Mouse (Mus musculus): ENCODE data around the gene Taf1c. TPM values are rescaled to one million over a fixed set of nuclear protein-coding genes. Genes with fewer than 3 reads are reported as not detected.
A peak's percentile ranks its signal among the peaks of the same experiment; 100 is the strongest.

The Taf1c gene
- polyA plus RNA-seq, 1 experiment = 1.8 TPM

DNA sequence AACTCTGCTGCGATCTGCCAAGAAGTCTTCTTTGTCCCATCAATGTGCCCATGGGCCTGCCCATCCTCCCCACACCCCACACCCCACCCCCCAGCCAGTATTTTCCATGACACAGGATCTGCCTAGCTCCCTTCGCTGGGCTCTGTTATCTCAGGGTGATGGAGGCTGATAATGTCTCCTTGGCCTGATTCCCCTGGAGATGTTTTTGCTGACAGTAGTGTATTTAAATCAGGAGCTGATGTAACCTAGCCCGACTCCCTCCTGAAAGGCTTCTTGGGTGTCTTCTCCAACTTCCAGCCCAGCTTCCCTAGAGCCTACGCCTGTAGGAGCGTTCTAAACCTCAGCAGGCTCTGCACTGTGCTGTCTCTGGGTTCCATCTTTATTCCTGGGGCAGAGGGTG, 13.9 kb upstream of the Taf1c start:
- TF ChIP-seq TAL1 (IDR thresholded peaks at IDR 0.05; ENCODE audit: low read length) = no peak
- TF ChIP-seq GATA1 (IDR thresholded peaks at IDR 0.05; ENCODE audit: low read length) = no peak
- Histone ChIP-seq H3K36me3 (ENCODE audit: control insufficient read depth) (no peaks in the 10 kb centered on the region), H3K27me3 (ENCODE audit: control insufficient read depth) (no peaks in the 10 kb centered on the region), H3K9me3 (ENCODE audit: control insufficient read depth, low read length) (no peaks in the 10 kb centered on the region), H3K4me3 (replicated peaks) (no peak overlapping the region), H3K4me1 (ENCODE audit: control insufficient read depth) (no peaks in the 10 kb centered on the region)

- Histone ChIP-seq H3K4me3 (replicated peaks) (no peak overlapping the region), H3K9me3 (ENCODE audit: control insufficient read depth, low read length) (no peaks in the 10 kb centered on the region), H3K4me1 (ENCODE audit: control insufficient read depth) (no peaks in the 10 kb centered on the region), H3K36me3 (ENCODE audit: control insufficient read depth) (no peaks in the 10 kb centered on the region), H3K27me3 (ENCODE audit: control insufficient read depth) (no peaks in the 10 kb centered on the region; the same call in 1 of the 2 replicates)
- TF ChIP-seq GATA1 (IDR thresholded peaks at IDR 0.05; ENCODE audit: low read length) (no peak), TAL1 (IDR thresholded peaks at IDR 0.05; ENCODE audit: low read length) (no peak)
These were observed 12.6 kb upstream of the Taf1c start for GRCm38 (mm10) chr8:119617586-119617985.

- no peaks in the 10 kb centered on the region for H3K36me3 ChIP-seq (ENCODE audit: control insufficient read depth)
- TF ChIP-seq TAL1 (IDR thresholded peaks at IDR 0.05; ENCODE audit: low read length) = no peak
- TF ChIP-seq GATA1 (IDR thresholded peaks at IDR 0.05; ENCODE audit: low read length) = no peak
- H3K27me3 ChIP-seq (ENCODE audit: control insufficient read depth) = no peaks in the 10 kb centered on the region; the same call in 1 of the 2 replicates
- no peak overlapping the region for H3K4me3 ChIP-seq (replicated peaks)
- H3K4me1 ChIP-seq (ENCODE audit: control insufficient read depth) = no peaks in the 10 kb centered on the region
- no peaks in the 10 kb centered on the region for H3K9me3 ChIP-seq (ENCODE audit: control insufficient read depth, low read length)
These were observed 11.8 kb upstream of the Taf1c start for GRCm38 (mm10) chr8:119616811-119617210.

DNA sequence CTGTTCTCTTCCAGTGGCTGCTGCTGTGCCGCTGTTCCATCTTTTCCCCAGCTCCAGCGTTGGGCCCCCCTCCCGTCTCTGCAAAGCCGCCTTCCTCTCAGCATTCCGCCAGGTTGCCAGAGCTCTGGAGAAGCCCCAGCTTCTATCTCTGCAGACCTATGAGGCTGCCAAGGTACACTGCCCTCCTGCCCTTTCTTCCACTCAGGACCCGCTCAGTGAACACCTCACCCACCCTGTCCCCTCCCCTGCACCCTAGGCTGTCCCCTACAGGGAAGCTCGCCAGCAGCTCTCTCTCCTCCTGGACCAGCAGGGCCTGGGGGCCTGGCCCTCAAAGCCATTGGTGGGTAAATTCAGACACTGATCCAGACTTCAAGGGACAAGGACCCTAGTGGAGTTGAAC, 11.3 kb upstream of the Taf1c start:
- Histone ChIP-seq H3K36me3 (ENCODE audit: control insufficient read depth) (no peaks in the 10 kb centered on the region), H3K4me3 (replicated peaks) (no peak overlapping the region), H3K4me1 (ENCODE audit: control insufficient read depth) (no peaks in the 10 kb centered on the region), H3K27me3 (ENCODE audit: control insufficient read depth) (no peaks in the 10 kb centered on the region; the same call in 1 of the 2 replicates), H3K9me3 (ENCODE audit: control insufficient read depth, low read length) (no peaks in the 10 kb centered on the region)
- no peak for TF ChIP-seq TAL1 (IDR thresholded peaks at IDR 0.05; ENCODE audit: low read length)
- no peak for TF ChIP-seq GATA1 (IDR thresholded peaks at IDR 0.05; ENCODE audit: low read length)

- Histone ChIP-seq H3K9me3 (ENCODE audit: control insufficient read depth, low read length) (no peaks in the 10 kb centered on the region), H3K36me3 (ENCODE audit: control insufficient read depth) (no peaks in the 10 kb centered on the region), H3K27me3 (ENCODE audit: control insufficient read depth) (no peaks in the 10 kb centered on the region; the same call in 1 of the 2 replicates), H3K4me3 (replicated peaks) (no peak overlapping the region), H3K4me1 (ENCODE audit: control insufficient read depth) (no peaks in the 10 kb centered on the region)
- TF ChIP-seq TAL1 (IDR thresholded peaks at IDR 0.05; ENCODE audit: low read length) (no peak), GATA1 (IDR thresholded peaks at IDR 0.05; ENCODE audit: low read length) (no peak)
These were observed 10.1 kb upstream of the Taf1c start for GRCm38 (mm10) chr8:119615096-119615495.

DNA sequence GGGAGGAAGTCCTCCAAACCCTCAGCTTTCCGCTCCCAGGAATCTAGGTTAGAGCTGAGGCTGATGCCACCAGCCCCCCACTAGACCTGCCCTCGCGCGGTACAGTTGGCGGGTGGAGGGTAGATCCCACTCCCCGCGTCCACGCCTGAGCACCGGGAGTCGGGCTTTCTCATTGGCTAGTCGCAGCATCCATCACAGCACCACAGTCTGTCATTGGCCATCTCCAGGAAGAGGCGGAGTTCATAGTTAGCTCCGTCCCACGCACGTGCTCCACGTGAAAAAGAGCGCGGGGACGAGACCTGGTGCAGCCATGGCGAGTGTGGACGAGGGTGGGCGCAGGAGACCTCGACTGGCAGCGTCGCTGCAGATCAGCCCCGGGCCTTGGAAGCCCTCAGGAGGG, 7.4 kb upstream of the Taf1c start, which contains the start of gene Adad2:
Adad2 (plus strand) TSS at position 277 of the 400 bp plus-strand sequence.
- no peaks in the 10 kb centered on the region for H3K4me1 ChIP-seq (ENCODE audit: control insufficient read depth)
- H3K27me3 ChIP-seq (ENCODE audit: control insufficient read depth) = no peaks in the 10 kb centered on the region; the same call in 1 of the 2 replicates
- no peak within 1 kb of the TSS for H3K4me3 ChIP-seq (replicated peaks)
- peaks cover 7% of the 10 kb centered on the region for H3K9me3 ChIP-seq (ENCODE audit: control insufficient read depth, low read length)
- TF ChIP-seq GATA1 (IDR thresholded peaks at IDR 0.05; ENCODE audit: low read length) (no peak), TAL1 (IDR thresholded peaks at IDR 0.05; ENCODE audit: low read length) (no peak)
- no peaks in the 10 kb centered on the region for H3K36me3 ChIP-seq (ENCODE audit: control insufficient read depth)

- H3K27me3 ChIP-seq (ENCODE audit: control insufficient read depth) = no peaks in the 10 kb centered on the region
- no peak for TF ChIP-seq GATA1 (IDR thresholded peaks at IDR 0.05; ENCODE audit: low read length)
- no peak for TF ChIP-seq TAL1 (IDR thresholded peaks at IDR 0.05; ENCODE audit: low read length)
- no peak overlapping the region for H3K4me3 ChIP-seq (replicated peaks)
- peaks cover 21% of the 10 kb centered on the region for H3K36me3 ChIP-seq (ENCODE audit: control insufficient read depth)
- peaks cover 22% of the 10 kb centered on the region for H3K4me1 ChIP-seq (ENCODE audit: control insufficient read depth)
- peaks cover 7% of the 10 kb centered on the region for H3K9me3 ChIP-seq (ENCODE audit: control insufficient read depth, low read length)
These were observed 1.2 kb upstream of the Taf1c start for GRCm38 (mm10) chr8:119606224-119606623.

DNA sequence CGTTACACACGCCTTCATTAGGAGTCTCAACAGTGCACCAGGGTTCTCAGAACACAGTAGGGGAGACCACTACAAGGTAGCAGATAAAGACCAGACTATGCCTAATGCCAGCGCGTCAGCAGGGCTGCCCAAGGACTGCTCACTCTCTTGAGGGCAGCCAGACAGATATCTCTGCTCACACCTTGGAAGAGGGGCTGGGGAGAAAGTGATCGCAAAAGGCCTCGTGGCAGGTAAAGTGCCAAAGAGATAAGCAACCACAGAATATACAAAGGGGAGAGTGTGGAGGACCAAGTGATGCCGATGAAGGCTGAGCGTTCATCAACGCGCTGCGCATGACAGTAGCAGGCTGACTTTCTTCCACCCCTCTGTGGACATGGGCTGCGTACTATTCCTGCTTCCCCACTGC, 621 bp downstream of the Taf1c start:
- Histone ChIP-seq H3K9me3 (ENCODE audit: control insufficient read depth, low read length) (peaks cover 4% of the 10 kb centered on the region; the same call in 1 of the 2 replicates), H3K4me1 (ENCODE audit: control insufficient read depth) (peaks cover 22% of the 10 kb centered on the region), H3K36me3 (ENCODE audit: control insufficient read depth) (peaks cover 40% of the 10 kb centered on the region), H3K27me3 (ENCODE audit: control insufficient read depth) (no peaks in the 10 kb centered on the region), H3K4me3 (replicated peaks) (peak overlapping the region; percentile 76)
- no peak for TF ChIP-seq TAL1 (IDR thresholded peaks at IDR 0.05; ENCODE audit: low read length)
- no peak for TF ChIP-seq GATA1 (IDR thresholded peaks at IDR 0.05; ENCODE audit: low read length)

DNA sequence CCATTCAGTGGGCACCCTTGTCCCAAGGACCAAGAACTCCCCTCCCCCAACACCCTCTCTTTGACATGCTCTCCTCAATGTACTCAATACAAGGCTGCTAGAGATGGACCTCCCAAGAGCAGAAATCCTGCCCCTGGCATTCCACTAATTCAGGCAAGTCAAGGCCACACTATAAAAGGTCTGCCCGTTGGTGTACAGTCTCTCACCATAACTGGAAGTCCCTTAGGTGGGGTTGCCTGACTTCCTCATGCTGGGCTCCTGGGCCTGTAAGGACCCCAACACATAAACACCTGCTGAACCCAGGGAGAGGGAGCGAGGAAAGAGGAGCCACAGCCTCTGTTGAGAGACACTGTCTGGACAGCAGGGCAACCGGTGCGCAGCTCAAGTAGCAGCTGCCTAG, 1.3 kb downstream of the Taf1c start:
- H3K4me1 ChIP-seq (ENCODE audit: control insufficient read depth) = peaks cover 22% of the 10 kb centered on the region
- H3K4me3 ChIP-seq (replicated peaks) = peak overlapping the region; percentile 76
- TF ChIP-seq GATA1 (IDR thresholded peaks at IDR 0.05; ENCODE audit: low read length) (no peak), TAL1 (IDR thresholded peaks at IDR 0.05; ENCODE audit: low read length) (no peak)
- peaks cover 46% of the 10 kb centered on the region for H3K36me3 ChIP-seq (ENCODE audit: control insufficient read depth)
- H3K9me3 ChIP-seq (ENCODE audit: control insufficient read depth, low read length) = no peaks in the 10 kb centered on the region
- no peaks in the 10 kb centered on the region for H3K27me3 ChIP-seq (ENCODE audit: control insufficient read depth)

DNA sequence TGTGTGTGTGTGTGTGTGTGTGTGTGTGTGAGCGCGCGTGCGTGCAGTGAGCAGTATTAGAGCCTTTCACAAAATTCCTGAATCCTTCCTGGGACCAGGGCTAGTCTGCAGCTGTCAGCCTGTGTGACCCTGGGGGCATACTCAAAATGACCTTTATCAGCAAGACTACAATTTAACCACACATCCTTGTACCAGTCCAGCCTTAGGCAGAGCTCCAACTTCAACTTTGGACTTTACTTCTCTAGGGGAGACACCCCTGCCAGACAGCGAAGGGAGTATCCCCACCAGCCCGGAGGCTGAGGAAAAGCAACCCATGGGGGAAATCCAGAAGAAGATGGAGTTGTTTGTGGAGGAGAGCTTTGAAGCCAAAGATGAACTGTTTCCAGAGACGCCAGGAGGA, 13.6 kb downstream of the Taf1c start:
- H3K9me3 ChIP-seq (ENCODE audit: control insufficient read depth, low read length) = no peaks in the 10 kb centered on the region
- H3K4me1 ChIP-seq (ENCODE audit: control insufficient read depth) = peaks cover 13% of the 10 kb centered on the region
- peaks cover 2% of the 10 kb centered on the region for H3K36me3 ChIP-seq (ENCODE audit: control insufficient read depth)
- H3K4me3 ChIP-seq (replicated peaks) = no peak overlapping the region
- H3K27me3 ChIP-seq (ENCODE audit: control insufficient read depth) = no peaks in the 10 kb centered on the region
- no peak for TF ChIP-seq GATA1 (IDR thresholded peaks at IDR 0.05; ENCODE audit: low read length)
- no peak for TF ChIP-seq TAL1 (IDR thresholded peaks at IDR 0.05; ENCODE audit: low read length)

Measured in erythroblast, embryonic 14.5 days (primary cell).